Mouse (Mus musculus) small intestine, adult 2 months (tissue): ENCODE measurements around the gene Kcnmb1. TPM values are rescaled to one million over a fixed set of nuclear protein-coding genes. Genes with fewer than 3 reads are reported as not detected.
A peak's percentile ranks its signal among the peaks of the same experiment; 100 is the strongest.

Experiments used
- H3K27ac ChIP-seq: fragments of 200-500 bp; 2 replicates; pipeline ENCODE4 v1.5.1; 2012; ENCODE audit warnings: low read depth, low read length, control low read depth, inconsistent platforms; ENCODE audit not compliant: insufficient read depth
- H3K27me3 ChIP-seq: fragments of 200-500 bp; 2 replicates; pipeline ENCODE4 v1.6.1; 2012; ENCODE audit warnings: mild to moderate bottlenecking, moderate library complexity, low read length, inconsistent platforms; ENCODE audit not compliant: control insufficient read depth, insufficient read depth
- H3K36me3 ChIP-seq: fragments of 200-500 bp; 2 replicates; pipeline ENCODE4 v1.6.1; 2012; ENCODE audit warnings: mild to moderate bottlenecking, low read length, control low read depth, inconsistent platforms; ENCODE audit not compliant: control insufficient read depth, insufficient read depth
- H3K4me1 ChIP-seq: fragments of 200-500 bp; 2 replicates; pipeline ENCODE4 v1.6.1; 2012; ENCODE audit warnings: low read length, inconsistent platforms, mixed read lengths; ENCODE audit not compliant: control insufficient read depth, insufficient read depth, insufficient read length
- H3K4me3 ChIP-seq: fragments of 200-500 bp; 2 replicates; pipeline ENCODE4 v1.5.1; 2012; ENCODE audit warnings: low read depth, mild to moderate bottlenecking, control low read depth, inconsistent platforms, low read length, moderate library complexity
- CTCF ChIP-seq: fragments of 200-500 bp; IDR thresholded peaks from 2 replicates; pipeline ENCODE4 v1.5.1; 2012; ENCODE audit warnings: low read depth, mild to moderate bottlenecking, control low read depth, inconsistent platforms, low read length, moderate library complexity, mixed read lengths; ENCODE audit not compliant: insufficient replicate concordance, insufficient read length; ENCODE audit errors: extremely low read depth
- POLR2A ChIP-seq: fragments of 200-500 bp; IDR thresholded peaks from 2 replicates; pipeline ENCODE4 v1.6.1; 2012; ENCODE audit warnings: low read depth, mild to moderate bottlenecking, control low read depth, inconsistent platforms, low read length, moderate library complexity
- WGBS: fragments of 180-500 bp; shearing (Covaris S2); methylation state at CpG from one replicate; pipeline ENCODE4 v1.1.7; 2018; 5-methylcytosine and 5-hydroxymethylcytosine counted together
- polyA plus RNA-seq: library from polyadenylated mRNA; depleted of rRNA; stranded (reverse); fragments of >200 nt; gene quantifications from 2 replicates; pipeline ENCODE4 v1.2.3, GENCODE M21; 2012

The Kcnmb1 gene
- polyA plus RNA-seq, 1 experiment = 2.1 TPM

DNA sequence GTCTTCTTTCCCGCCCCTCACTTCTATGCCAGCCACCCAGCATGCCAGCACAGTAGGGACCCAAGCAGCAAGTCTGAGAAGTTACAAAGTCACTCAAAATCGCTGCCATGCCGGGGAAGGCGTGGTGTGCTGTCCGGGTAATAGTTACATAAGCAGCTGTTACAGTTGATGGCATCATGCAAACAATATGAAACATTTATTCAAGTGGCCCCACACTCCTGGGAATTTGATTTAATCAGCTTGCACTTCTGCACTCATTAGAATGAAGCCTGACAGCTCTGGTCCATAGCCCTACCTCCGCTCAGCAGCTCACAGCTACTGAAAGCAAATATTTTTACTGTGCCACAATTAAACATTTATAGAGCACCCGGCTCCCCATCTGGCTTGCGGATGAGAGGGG, 37.0 kb upstream of the Kcnmb1 start:
- TF ChIP-seq CTCF (no peak), POLR2A (no peak)
- 43% methylated on average over 8 of the region's 8 CpGs for WGBS
- H3K27ac ChIP-seq = no peak overlapping the region
- no peak overlapping the region for H3K4me3 ChIP-seq
- no peaks in the 10 kb centered on the region for H3K4me1 ChIP-seq
- H3K36me3 ChIP-seq = no peaks in the 10 kb centered on the region
- no peaks in the 10 kb centered on the region for H3K27me3 ChIP-seq

DNA sequence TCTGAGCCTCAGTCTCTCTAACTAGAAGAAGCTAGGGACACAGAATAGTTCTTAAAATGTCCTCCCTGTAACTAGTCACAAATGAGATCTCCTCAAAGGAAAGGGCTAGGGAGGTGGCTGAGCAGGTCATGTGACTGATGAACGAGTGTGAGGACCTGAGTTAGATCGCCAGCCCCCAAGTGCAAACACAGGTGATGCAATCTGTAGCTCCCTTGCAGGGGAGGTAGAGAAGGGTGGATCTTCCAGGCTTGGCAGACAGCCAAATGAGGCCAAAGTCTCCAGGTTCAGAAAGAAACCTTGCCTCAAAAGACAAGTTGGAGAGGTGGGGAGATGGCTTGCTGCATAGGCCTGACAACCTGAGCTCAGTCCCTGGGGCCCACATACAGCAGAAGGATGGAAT, 36.3 kb upstream of the Kcnmb1 start:
- no peaks in the 10 kb centered on the region for H3K4me1 ChIP-seq
- H3K27ac ChIP-seq = no peak overlapping the region
- TF ChIP-seq CTCF (no peak), POLR2A (no peak)
- H3K36me3 ChIP-seq = no peaks in the 10 kb centered on the region
- 21% methylated on average over 2 of the region's 2 CpGs for WGBS
- no peak overlapping the region for H3K4me3 ChIP-seq
- no peaks in the 10 kb centered on the region for H3K27me3 ChIP-seq

DNA sequence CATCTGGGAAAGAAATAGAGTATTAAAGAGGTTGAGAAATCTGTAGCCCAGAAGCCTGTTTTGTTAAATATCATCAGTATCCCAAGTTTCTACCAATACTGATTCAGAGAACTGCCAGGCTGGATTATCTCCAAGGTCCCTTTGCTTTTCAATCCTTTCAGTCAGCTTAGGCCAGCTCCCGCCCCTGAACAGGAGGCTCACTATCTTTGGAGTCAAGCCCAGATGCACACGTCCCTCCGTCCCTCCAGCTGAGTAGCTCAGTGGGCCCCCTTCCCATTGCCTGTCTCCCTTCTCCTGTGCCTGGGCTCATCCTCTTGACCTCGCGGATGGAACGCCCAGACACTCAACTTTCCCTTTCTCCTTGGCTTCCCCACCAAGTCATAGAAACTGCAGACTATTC, 35.5 kb upstream of the Kcnmb1 start:
- WGBS = 57% methylated on average over 6 of the region's 6 CpGs
- H3K36me3 ChIP-seq = no peaks in the 10 kb centered on the region
- TF ChIP-seq POLR2A = no peak
- no peak for TF ChIP-seq CTCF
- H3K27ac ChIP-seq = no peak overlapping the region
- H3K4me3 ChIP-seq = no peak overlapping the region
- H3K4me1 ChIP-seq = peaks cover 1% of the 10 kb centered on the region; the same call in 1 of the 2 replicates
- H3K27me3 ChIP-seq = no peaks in the 10 kb centered on the region

DNA sequence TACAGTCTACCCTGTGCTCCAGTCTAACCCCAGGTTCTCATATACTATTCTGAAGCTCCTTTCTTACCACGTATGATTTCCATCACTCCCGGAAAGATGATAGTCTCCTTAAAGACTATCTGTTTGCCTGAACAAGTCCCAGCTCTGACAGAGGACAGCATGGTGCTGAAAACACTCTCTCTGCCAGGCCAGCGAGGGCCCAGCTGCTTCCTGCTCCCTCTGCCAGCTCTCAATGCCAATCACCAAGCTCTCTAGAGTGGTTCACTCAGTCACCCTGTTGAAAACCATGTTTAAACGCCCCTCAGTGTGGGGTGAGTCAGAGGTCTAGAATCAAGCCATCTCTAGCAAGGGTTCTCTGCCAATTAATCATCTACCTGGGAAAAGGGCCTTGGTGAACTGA, 35.0 kb upstream of the Kcnmb1 start:
- H3K4me3 ChIP-seq = no peak overlapping the region
- WGBS = 56% methylated on average over 4 of the region's 4 CpGs
- no peak overlapping the region for H3K27ac ChIP-seq
- peaks cover 7% of the 10 kb centered on the region; the same call in 1 of the 2 replicates for H3K4me1 ChIP-seq
- TF ChIP-seq CTCF (no peak), POLR2A (no peak)
- H3K27me3 ChIP-seq = no peaks in the 10 kb centered on the region
- H3K36me3 ChIP-seq = no peaks in the 10 kb centered on the region

DNA sequence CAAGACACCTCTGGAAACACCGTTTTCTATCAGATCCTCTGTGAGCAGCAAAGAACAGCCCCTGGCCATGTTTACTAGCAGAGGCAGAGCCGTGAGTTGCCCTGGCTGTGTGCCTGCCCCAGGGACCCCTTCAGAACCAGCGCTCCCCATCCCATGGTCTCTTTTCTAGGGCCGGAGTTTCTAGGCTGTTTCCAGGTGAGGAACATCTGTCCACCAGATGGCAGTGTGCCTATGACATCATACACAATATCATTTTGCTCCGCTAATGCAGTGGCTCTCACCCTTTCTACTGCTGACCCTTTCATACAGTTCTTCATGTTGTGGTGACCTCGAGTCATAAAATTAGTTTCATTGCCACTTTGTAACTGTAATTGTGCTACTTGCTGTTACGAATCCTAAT, 34.2 kb upstream of the Kcnmb1 start:
- 38% methylated on average over 7 of the region's 7 CpGs for WGBS
- TF ChIP-seq CTCF (peak; percentile 33; the same call in 1 of the 2 replicates), POLR2A (no peak)
- Histone ChIP-seq H3K27ac (no peak overlapping the region), H3K4me1 (peaks cover 8% of the 10 kb centered on the region; the same call in 1 of the 2 replicates), H3K36me3 (no peaks in the 10 kb centered on the region), H3K4me3 (no peak overlapping the region), H3K27me3 (no peaks in the 10 kb centered on the region)

DNA sequence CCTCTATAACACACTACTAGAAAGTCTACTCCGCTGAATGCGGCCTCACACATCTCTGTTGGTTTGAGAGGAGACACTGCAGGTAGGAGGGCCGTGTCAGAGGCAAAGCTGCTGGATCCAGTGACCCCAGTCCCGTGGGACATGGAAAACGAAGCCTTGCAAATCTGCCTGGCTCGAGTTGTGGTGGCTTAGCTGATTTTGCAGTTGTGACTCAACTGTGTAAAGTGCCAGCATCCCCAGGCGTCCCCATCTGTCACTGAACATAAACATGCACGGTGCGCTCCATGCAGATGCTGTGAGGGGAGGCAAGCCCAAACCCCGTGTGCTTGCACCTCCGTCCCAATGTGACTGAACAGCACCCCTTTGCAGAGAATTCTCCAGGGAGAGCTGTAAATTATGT, 33.4 kb upstream of the Kcnmb1 start:
- WGBS = 74% methylated on average over 11 of the region's 11 CpGs
- TF ChIP-seq CTCF (no peak), POLR2A (no peak)
- no peak overlapping the region for H3K27ac ChIP-seq

DNA sequence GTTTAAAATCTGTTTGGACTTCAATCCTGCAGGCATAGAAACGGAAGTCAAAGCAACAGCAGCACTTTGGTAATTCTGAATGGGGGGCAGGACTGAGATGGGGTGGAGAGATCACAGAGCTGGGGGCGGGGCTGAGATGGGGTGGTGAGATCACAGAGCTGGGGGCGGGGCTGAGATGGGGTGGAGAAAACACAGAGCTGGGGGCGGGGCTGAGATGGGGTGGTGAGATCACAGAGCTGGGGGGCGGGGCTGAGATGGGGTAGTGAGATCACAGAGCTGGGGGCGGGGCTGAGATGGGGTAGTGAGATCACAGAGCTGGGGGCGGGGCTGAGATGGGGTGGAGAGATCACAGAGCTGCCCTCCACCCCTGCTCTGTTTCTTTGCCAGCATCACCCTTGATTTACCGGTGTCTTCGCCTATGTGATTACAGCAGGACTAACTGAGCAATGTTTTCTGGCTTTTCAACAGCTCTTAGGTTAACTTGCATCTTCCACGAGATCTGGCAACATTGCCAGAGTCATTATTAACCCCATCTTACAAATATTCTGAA, 30.9 kb upstream of the Kcnmb1 start:
- Histone ChIP-seq H3K36me3 (no peaks in the 10 kb centered on the region), H3K27ac (peak overlapping the region; percentile 68), H3K4me3 (peak overlapping the region; percentile 44), H3K27me3 (no peaks in the 10 kb centered on the region), H3K4me1 (peaks cover 8% of the 10 kb centered on the region; the same call in 1 of the 2 replicates)
- WGBS = 8% methylated on average over 9 of the region's 10 CpGs
- no peak for TF ChIP-seq POLR2A
- TF ChIP-seq CTCF = no peak

More for the DNA sequence above, 33.4 kb upstream of the Kcnmb1 start:
- Histone ChIP-seq H3K4me1 (peaks cover 8% of the 10 kb centered on the region; the same call in 1 of the 2 replicates), H3K4me3 (no peak overlapping the region), H3K36me3 (no peaks in the 10 kb centered on the region), H3K27me3 (no peaks in the 10 kb centered on the region)
